Mouse (Mus musculus) left cerebral cortex, adult 8-10 months (tissue): Measurements from ENCODE around the gene Utp15. TPM values are rescaled to one million over a fixed set of nuclear protein-coding genes. Genes with fewer than 3 reads are reported as not detected.

Source experiments
- total RNA-seq, 4 experiments: library from RNA; stranded (reverse); gene quantifications; 2 replicates each; pipeline ENCODE4 v1.2.4; 2022

Utp15 gene
- total RNA-seq, 4 experiments from 2014 or later: 22.1 to 25.2 (median 24.3) TPM

Other genes with a start within 250 kb of the Utp15 start
- 10 to 100 TPM; 29.5 to 41.9 (median 34.7) TPM for gene Arhgef28, start 56.6 kb downstream of the Utp15 start, total RNA-seq
- gene Ankra2, start within 50 bp of the Utp15 start, total RNA-seq: 10 to 100 TPM; 43.8 to 48.6 (median 47.9) TPM
- not detected for gene Gm21976, start 16.8 kb upstream of the Utp15 start, total RNA-seq
- 100 to 1,000 TPM; 167 to 188 (median 185) TPM for gene Btf3, start 54.0 kb upstream of the Utp15 start, total RNA-seq
- gene Foxd1, start 91.2 kb upstream of the Utp15 start, total RNA-seq: 1 to 10 TPM; 1.3 to 1.6 (median 1.5) TPM
- not detected for gene Gm10320, start 229.0 kb upstream of the Utp15 start, total RNA-seq